Mouse (Mus musculus) activated CD4-positive, CD25-positive, alpha-beta regulatory T cell, adult 4 months (primary cell): ENCODE results near the gene Bex3. TPM values are rescaled to one million over a fixed set of nuclear protein-coding genes. Genes with fewer than 3 reads are reported as not detected.
"Not testable (repeated sequence)": the region's sequence is repeated elsewhere in the genome, so short reads cannot be mapped to it uniquely, and the experiment has no call there.

Experiments used
- ATAC-seq: one replicate; pipeline ENCODE4 v1.8.0; 2017
- polyA plus RNA-seq, 2 experiments: library from polyadenylated mRNA; unstranded; fragments of 100-300 nt; shearing (Covaris generic); gene quantifications; one replicate each; pipeline ENCODE4 v1.2.1; 2017

The Bex3 gene
- polyA plus RNA-seq = 10 to 100 TPM; 72.1 to 86.9 TPM

GRCm38 (mm10) chrX:136269743-136270392, at the start of gene Bex3:
Gene Bex3 (plus strand): TSS chrX:136270253.
- peak; percentile 92 for ATAC-seq

DNA sequence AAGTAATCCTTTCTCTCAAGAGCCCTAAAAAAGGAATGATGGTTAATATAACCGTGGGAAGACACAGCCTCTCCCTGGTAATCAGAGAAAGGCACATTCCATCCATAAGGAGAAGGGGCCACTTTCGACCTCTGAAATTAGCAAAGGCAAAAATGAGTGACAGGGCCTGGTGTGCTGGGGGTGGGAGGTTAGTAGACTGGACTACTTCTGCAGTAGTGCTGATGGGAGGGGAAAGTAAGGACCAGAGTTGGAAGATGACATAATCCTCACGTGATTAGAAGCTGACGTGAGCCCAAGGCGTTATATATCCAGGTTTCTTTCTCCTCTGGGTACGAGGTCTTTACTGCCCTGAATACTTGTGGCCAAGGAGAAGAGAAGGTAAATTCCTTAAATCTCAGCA, 46.3 kb upstream of the Bex3 start:
- no peak for ATAC-seq

- ATAC-seq = no peak
Measured at GRCm38 (mm10) chrX:136227768-136228167, 42.3 kb upstream of the Bex3 start.

GRCm38 (mm10) chrX:136238118-136238517, 31.9 kb upstream of the Bex3 start:
- ATAC-seq = no peak

- ATAC-seq = no peak
Measured at GRCm38 (mm10) chrX:136243181-136243580, 26.9 kb upstream of the Bex3 start.

DNA sequence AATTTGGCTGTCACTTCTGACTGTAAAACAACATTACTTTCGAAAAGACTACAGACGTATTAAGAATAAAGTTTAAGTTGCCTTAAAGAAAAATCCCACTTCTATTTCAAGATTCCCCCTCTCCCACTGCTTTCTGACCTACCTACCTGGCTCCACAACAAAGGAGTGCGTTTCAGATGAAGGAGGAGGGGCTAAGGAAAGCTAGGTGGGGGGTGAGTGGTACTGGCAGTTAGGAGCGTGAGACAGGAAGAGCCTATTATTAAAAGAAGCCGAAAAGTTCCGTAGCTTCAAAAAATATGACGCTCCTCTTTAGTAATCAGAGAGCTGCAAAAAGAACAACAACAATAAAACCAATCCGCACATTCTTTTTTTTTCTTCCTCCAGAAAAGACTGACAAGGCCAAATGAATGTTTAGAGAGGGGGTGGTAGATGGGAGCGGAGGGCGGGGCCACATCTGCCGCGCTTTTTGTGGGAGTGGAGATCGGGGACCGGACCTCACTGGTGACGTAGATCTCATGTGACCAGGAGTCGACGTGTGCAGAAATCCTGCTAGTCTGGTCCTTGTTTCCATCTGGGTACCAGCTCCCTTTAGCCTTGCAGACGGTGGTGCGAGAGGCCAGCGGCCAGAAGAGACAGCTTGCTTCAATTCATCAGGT, 25.4 kb upstream of the Bex3 start, which contains the start of gene Tceal9:
TSS of gene Tceal9 (plus strand) at position 506 of the 656 bp plus-strand sequence.
- ATAC-seq = peak; percentile 89

GRCm38 (mm10) chrX:136245521-136246071, 24.5 kb upstream of the Bex3 start:
- no peak for ATAC-seq

GRCm38 (mm10) chrX:136248811-136249210, 21.2 kb upstream of the Bex3 start:
- no peak for ATAC-seq

DNA sequence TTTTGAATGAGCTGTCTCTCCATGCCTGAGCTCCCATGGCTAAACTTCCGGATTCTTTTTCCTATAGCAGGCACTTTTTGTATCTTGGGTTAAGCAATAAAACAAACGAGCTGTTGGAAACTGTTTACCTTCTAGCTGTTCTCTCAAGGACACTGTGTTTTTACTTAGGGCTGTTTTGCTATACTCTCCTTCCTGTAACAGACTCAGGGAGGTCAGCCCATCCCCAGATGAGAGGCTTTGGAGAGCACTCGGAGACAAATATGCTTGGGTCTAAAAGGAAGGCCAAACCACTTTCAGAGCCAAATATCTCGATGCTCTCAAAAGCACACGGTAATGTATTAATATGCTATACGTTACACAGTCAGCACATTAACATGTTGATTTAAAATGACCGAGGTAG, 20.4 kb upstream of the Bex3 start:
- ATAC-seq = no peak

- ATAC-seq = no peak
Measured at GRCm38 (mm10) chrX:136252023-136252729, 17.9 kb upstream of the Bex3 start.

- no peak for ATAC-seq
Measured at GRCm38 (mm10) chrX:136267720-136268119, 2.3 kb upstream of the Bex3 start.

GRCm38 (mm10) chrX:136268173-136268572, 1.9 kb upstream of the Bex3 start:
- ATAC-seq = no peak

GRCm38 (mm10) chrX:136270393-136271111, 499 bp downstream of the Bex3 start:
- not testable (repeated sequence) for ATAC-seq

- no peak for ATAC-seq
Measured at GRCm38 (mm10) chrX:136274542-136274941, 4.5 kb downstream of the Bex3 start.

- no peak for ATAC-seq
Measured at GRCm38 (mm10) chrX:136275386-136275785, 5.3 kb downstream of the Bex3 start.

DNA sequence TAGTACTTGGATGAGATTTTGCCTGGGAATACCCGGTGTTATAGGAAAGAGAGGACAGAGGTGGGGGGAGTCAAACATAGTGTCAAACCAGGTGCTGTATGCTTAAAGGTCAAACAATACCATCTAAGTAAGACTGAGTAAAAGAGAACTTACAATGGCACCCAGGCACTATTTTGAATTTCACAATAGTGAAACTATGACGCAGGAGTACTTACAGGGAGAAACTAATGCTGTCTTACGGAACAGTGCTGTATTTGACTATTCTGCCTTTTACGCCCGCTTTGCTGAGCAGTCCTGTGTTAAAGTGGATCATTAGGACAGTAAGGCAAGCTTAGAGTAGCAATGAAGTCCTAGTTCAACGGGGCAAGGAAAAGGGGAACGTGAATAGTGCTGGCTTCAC, 7.5 kb downstream of the Bex3 start:
- no peak for ATAC-seq

- no peak for ATAC-seq
Measured at GRCm38 (mm10) chrX:136278401-136278800, 8.3 kb downstream of the Bex3 start.

- ATAC-seq = no peak
Measured at GRCm38 (mm10) chrX:136279410-136279809, 9.4 kb downstream of the Bex3 start.

GRCm38 (mm10) chrX:136290817-136291281, 20.8 kb downstream of the Bex3 start:
- no peak for ATAC-seq

DNA sequence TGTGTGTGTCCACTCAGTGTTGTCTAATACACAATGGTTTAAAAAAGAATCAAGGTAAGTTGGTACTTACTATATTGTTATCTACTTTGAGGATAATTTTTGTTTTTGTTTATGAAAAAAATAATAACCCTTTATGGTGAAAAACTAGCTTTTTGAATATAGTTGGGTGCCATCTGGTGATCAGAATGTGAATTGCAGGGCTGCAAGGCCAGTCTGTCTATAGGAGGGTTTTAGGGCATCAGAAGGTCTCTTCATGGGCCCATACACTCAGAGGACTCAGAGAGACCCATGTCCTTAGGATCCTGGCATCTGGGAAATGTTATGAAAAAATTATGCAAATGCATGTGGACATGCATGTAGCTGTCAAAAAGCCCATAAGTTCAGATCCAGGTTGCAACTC, 34.2 kb downstream of the Bex3 start:
- peak; percentile 49 for ATAC-seq

- no peak for ATAC-seq
Measured at GRCm38 (mm10) chrX:136306196-136306595, 36.1 kb downstream of the Bex3 start.

DNA sequence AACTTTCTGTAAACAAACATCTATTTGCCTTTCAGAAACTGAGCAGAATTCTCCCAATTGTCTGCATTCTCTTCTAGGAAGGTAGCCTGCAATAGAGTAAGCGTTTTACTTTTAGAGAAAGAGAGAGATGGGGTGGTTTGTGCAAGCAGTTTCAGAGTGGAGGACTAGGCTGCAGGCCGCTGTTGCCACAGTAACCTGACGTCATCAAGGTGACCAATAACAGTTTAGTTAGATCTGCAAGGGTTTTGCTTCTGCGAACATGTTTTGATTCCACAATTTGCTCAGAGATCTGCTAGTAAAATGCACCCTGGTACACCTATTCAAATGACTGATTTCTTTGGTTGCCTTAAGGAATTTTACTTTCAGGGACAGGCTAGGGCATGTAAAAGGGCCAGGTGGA, 43.2 kb downstream of the Bex3 start:
- no peak for ATAC-seq
